Mouse (Mus musculus) stomach, postnatal 0 days (tissue): ENCODE results near the gene Psmd4.

Experiments used
- CTCF ChIP-seq: IDR thresholded peaks from 2 replicates; pipeline ENCODE4 v1.5.1; 2016; ENCODE audit warnings: antibody characterized with exemption, low read depth, mild to moderate bottlenecking, moderate library complexity
- EP300 ChIP-seq: optimal IDR thresholded peaks from 2 replicates; pipeline ENCODE3; 2016; ENCODE audit warnings: antibody characterized with exemption

- TF ChIP-seq EP300 = no peak
- no peak for TF ChIP-seq CTCF
Measured at GRCm38 (mm10) chr3:95027057-95027645, 15.3 kb downstream of the Psmd4 start.
